Mouse (Mus musculus) retina, postnatal 1 day (tissue): ENCODE measurements around the gene Itih5.

Experiments
- DNase-seq: peaks from one replicate; pipeline ENCODE4 v3.0.0-alpha.2; 2012

The Itih5 gene

DNA sequence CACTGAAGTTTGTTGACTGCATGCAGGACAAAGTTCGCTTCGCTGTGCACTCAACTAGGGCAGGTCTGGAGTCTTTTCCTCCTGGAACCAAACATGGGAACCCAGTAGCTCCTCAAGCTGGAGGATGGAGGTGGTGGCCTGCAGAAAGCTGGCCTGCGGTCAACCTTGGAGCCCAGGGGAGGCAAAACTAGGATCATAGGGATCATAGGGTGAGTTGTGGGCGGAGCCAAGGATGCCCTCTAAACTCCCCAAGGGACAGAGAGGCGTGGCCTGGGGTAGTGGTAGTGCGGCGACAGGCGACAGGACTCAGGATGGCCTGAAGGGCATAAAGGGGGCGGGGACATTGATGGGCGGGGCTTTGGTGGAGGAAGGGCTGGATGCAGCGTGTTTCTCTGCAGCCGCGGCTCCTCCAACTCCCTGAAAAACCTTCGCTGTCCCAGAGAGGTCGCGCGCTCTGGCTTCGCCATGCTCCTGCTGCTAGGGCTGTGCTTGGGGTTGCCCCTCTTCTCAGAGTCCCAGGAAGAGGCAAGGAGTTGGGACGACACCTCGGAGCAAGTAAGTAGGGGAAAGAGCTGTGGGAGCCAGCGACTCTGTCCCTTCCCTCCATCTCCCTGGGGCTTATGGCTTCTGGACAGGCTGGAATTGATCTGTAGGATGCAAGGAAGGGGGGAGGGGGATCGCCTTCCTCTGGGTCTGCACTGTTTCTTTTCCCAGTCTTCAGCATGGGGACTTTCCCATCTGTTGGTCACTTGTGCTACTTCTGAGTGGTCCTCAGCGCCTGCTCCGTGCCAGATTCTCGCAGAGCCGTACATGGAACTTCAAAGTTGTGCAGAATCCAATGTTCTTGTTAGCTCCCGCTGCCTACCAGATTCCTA lies at the start of gene Itih5:
TSS of gene Itih5 (plus strand) at position 371 of the 875 bp plus-strand sequence.
- peak; percentile 81 for DNase-seq

DNA sequence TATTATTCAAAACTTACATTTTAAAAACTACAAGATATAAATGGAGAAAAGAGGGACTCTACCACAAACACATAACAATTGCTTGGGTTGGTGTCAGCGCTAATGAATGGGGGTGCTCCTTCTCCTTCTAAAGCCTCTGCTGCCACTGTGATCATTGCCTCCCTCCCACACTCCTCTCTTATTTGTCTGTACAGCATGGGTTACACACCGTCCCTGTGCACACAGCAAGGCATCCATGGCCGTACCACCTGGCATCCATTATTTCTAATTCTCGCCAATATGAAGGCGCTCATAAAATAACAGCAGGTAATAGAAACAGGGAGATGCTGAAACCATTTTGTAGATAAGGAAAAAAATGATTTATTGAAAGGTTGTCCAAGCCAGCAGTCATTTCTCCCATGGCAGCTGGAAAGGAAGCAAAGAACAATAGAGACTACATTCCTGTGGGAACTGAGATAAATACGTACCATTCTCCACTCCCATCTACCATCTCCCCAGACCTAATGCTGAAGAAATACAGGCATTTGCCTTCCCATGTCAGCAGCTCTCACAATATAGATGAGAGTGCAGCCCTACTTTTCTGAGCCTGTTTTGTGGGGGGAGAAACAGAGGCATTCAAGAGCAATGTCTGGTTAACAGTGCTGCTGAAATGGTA lies 44.7 kb upstream of the Itih5 start:
- DNase-seq, result no peak

DNA sequence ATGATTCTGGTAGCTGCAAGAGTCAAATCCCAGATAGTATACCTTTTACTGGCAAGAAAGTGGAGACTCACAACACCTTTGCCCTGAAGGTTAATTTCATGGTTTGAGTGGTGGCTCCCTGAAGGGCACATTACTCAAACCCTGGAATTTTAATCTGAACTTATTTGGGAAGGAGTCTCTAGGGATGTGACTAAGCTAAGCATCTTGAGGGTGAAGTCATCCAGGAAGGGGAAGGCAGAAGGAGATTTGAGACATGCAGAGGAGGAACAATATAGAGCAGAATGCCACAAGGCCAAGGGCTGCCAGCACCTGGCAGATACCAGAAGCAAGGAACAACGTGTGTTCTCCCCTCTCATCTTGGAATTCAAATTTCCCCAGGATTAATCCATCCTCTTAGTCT lies 34.6 kb upstream of the Itih5 start:
- no peak for DNase-seq

DNA sequence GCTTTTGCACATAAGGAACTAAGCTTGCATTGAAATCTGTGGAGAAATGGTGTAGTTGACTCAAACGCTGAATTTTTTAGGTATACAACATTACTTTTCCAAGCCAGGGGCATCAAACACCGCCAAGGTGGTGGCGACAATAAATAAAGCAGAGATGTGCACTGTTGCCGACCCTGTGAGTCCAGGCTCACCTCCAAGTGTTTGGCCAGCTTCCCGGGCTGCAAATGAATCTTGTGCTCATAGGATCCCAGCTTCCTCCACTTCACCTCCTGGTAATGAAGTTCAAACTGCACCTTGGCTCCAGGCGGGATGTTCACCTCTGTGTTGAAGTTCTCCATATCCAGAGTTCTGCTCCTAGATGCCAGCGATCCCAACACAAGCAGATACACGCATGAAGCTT lies 34.1 kb upstream of the Itih5 start:
- no peak for DNase-seq

DNA sequence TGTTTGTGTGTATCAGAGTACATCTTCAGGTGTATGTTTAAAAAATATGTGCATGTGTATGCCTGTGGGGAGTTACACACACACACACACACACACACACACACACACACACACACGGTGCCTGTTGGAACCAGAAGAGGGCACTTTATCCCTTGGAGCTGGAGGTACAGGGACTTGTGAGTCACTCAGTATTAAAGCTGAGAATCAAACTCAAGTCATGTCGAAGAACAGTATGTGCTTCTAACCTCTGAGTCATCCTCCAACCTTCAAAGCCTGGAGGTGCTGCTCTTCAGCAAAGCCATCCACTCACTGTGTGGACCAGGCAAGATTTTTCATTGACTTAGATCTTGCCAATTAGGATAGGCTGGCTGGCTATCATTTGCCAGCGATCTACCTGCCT lies 31.5 kb upstream of the Itih5 start:
- no peak for DNase-seq

DNA sequence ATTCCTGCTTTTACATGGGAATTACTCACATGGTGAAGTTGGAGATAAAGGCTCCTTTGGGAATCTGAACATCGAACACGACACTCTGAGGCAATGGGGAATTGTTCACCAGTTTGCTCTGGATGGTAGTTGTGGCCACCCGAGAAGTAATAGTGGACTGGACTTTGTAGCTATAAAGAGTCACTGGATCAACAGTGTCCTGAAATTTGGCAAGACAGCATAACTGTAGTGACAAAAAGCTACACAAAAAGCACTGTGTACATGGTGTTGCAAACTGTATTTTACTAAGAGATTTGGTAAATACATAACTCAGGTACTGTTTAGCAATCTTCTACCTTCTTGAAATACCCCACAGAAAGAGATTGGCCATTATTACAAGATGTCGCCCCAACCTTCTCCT lies 27.2 kb upstream of the Itih5 start:
- no peak for DNase-seq

DNA sequence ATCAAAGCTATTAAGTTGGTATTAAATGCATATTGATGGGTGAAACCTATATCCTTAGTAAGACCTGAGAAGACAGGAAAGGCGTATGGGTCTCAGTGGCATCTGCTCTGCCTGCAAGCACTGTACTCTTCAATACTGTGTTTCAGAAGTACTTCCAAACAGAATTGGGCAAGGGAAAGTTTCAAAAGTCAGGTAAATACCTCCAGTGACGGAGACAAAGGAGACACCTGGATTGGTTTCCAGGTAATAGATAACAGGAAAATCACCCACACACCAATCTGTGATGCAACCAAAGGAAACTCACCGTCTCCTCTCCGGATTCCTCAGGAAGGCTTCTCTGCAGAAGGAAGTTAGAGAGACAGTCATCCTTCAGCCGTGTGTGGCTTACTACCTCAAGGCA lies 25.9 kb upstream of the Itih5 start:
- DNase-seq, result no peak

DNA sequence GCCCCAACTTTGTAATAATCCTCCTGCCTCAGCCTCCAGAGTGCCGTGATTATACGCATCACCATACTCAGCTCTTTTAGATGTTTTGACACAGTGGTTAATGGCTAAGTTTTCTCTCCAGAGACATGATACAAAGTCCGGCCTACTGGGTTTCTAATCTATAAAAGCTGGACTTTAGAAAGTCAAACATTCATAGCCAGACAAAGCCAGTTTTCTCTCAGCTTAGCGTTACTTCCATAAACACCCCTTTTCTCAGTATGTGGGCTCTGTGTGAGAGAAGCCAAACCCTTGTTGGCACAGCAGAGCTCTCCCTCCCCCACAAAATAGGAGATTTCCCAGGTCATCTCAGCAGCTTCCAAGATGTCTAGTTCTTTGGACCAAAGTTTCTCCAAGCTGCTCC lies 24.8 kb upstream of the Itih5 start:
- no peak for DNase-seq

DNA sequence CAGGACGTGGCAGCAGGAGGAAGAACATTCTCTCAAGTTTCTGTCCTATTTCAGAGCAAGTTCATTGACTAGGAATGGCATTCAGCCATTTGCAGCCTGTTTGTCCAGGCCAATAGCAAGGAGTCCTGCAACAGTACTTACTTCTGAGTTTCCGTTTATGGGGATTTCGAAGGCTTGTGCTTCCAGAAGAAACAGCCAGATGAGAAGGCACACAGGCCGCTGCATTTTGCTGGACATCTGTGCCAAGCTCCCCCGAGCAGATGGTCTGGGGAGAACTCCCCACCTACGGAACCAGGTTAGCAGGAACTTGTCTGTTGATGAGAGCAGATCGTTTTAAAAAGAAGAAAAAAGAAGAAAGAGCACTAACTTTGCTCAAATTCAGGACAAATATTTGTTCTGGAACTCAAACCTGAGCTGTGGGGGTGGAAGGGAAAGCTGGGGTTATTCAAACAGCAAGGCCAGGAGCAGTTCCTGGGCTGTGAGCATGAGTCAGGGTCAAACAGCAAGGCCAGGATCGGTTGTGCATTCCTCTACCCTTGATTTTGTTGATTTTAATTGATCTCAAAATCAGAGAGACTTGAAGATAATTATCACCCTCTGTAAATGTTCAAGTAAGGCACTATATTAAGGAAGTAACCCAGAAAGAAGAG lies 22.9 kb upstream of the Itih5 start:
- no peak for DNase-seq

DNA sequence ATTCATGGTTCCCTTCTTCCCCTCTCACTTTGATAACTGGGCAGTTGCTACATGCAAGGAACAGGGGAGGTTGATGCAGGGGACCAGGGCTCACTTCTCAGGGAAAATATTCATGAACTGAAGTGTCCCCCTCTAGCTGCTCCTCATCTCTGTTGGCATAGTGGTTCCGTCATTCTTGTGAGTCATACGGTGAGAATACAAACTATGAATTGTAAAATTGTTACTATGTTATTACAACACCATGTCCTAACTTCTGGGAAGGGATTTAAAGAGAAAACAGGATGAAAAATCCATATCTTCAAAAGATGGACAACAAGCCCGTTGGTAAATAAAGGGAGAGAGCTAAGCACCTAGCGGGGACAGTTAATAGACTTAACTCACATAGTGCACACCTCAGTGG lies 22.1 kb upstream of the Itih5 start, which contains the start of gene Itih2:
TSS of gene Itih2 (minus strand) at position 101 of the 400 bp plus-strand sequence.
- no peak for DNase-seq

DNA sequence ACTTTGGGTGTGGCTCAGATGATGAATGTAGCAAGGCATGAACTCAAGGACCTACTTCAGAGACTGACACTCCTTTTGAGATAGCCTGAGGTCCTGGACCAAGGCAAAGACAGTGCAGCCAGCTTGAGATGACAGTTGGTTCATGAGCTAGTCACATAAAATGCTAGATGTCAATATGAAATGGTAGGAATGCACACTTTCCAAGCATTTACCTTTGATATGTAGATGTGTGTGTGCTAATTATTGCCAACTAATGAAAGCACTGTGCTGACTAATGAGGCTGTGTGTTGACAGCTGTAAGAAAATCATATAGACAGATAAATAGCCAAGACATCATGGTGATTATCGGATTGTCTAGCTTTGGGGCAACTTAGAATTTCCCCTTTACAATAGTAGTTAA lies 21.2 kb upstream of the Itih5 start:
- DNase-seq, result no peak

DNA sequence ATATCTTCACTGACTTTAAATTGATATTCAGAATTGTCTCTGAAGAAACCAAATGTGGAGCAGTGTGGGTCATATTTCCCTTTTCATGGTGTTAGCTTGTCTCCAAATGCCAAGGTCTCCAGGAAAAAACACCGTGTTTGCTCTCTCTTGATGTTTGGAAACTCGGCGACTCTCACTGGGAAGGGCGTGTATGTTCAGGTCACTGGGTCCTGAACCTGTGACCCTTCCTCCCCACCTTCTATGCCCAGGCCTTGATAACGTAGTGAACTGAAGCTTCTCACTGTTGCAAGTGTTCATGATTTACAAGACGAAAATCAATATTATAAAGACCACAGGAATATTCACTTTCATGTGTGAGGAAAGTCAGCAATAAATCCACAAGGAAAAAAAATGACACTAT lies 19.4 kb upstream of the Itih5 start:
- DNase-seq, result no peak

DNA sequence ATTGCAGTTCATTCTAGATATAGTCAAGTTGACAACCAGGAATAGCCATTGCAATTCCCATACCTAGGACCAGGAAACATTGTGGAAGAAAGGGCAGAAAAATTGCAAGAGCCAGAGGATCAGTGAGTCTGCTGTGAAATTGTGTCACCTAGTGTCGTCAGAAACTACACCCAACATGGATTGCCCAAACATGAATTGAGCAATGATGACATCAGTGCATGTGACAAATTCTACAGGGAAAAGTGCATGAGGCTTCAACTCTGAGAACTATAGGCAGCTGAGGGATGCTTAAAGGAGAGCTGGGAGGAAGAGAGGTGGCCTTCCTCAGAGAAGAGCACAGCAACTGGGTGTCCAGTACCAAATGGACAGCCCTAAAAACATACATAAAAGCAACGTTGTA lies 16.1 kb upstream of the Itih5 start:
- DNase-seq, result no peak

DNA sequence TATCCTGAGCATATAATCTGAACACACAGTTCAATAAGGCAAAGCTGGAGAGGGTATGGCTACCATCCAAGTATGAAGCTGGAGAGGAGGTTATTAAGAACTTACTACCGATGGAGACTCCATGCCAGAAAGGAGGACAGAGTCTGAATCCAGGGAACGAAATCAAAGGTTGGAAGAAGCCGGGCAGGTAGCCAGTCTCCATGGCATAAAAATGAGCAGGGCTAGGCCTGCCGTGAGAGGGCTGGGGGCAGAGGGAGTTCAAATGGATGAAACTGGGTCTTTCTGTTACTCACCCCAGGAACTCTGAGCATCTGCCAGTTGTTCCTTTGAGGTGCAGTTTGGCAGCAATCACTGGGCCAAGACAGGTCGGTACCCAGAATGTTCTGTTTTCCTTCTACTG lies 12.9 kb upstream of the Itih5 start:
- no peak for DNase-seq

DNA sequence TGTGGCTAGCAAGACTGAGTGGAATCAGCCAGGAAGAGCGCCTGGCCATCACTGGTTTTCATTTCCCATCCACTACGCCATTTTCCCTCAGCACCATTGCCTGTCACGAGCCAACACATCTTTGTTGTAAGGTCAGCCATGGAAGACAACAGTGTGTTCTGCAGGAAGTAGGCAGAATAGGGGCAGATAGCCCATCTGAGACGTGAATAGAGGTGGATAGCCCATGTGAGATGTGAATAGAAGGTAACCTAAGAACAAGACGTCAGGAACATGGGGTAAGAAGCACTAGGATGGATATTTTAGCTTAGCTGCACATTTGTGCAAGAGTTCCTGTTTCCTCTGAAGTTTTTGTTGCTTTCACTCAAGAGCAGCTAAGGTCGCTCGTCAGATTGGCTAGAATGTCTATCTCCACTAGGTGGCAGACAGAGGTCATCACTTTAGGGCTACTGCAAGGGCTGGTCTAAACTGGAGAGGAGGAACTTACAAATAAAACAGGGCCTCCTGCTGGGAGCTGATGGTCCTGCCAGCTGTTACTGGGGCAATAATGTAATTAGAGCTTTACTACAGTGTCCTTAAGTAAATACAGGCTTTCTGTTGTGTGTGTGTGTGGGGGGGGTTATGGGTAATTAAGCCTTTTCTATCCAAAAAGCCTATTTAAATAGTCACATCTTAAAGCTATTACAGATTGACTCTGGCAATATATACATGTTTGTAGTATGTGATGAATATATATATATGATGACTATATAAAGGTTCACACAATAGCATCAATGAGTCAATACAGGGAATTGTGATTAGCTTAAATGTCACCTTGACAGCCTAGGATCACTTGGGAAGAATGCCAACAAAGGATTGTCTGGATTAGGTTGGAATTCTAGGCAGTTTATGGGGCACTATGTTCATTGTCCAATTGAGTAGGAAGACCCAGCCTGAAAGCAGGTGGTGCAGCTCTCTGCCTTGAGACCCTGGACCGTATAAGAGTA lies 10.6 kb upstream of the Itih5 start:
- peak; percentile 90 for DNase-seq

DNA sequence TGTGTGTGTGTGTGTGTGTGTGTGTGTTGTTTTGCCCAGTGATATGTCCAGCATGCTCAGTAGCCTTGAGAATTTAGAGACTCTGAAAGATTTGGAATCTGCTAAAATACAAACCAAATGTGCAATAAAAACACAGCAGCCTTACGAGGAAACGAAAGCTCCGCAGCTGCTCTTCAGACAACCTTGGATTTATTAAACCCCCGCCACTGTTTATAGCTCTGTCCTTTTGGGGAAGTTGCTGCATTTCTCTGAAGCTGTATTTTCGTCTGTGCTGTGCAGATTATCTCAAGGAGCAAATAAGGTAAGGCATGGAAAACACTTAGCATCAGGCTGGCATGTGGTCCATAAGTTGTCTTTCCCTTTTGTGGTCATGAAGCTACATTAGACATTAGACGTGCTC lies 7.9 kb upstream of the Itih5 start:
- DNase-seq, result no peak

DNA sequence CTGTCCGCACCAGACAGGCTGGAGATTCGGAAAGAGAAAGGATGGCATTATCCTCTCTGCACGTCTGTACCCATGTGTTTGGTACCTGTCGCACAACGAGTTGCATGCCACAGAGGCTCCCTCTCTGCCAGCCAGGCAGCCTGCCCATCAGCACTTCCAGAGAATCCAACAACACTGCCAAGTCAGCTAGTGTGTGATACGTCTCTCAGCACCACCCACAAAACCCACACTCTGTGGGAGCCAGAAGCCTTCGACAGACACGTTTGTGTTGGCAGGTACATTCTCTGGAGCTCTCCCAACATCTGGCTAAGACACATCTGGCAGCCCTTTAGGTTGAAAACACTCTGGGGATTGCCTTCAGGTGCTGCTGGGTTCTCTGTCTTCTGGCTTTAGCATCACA lies 6.2 kb upstream of the Itih5 start:
- DNase-seq, result no peak

DNA sequence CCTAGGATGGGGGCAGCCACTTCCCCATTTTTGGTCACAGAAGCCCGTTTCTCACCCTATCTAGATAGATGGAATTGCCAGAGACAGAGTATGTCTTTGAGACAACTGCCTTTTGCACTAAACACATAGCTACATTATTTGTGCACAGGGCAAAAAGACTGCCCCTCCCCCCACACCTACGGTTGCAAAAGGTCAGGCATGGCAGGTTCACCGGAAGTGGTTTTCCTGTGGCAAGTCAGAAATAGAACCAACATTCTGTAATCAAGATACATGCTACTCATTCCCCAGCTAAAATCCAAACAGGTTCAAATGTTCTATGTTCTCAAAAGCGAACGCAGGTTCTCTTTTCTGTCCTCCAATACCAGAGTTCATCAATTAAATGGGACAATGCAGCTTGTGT lies 781 bp upstream of the Itih5 start:
- no peak for DNase-seq

DNA sequence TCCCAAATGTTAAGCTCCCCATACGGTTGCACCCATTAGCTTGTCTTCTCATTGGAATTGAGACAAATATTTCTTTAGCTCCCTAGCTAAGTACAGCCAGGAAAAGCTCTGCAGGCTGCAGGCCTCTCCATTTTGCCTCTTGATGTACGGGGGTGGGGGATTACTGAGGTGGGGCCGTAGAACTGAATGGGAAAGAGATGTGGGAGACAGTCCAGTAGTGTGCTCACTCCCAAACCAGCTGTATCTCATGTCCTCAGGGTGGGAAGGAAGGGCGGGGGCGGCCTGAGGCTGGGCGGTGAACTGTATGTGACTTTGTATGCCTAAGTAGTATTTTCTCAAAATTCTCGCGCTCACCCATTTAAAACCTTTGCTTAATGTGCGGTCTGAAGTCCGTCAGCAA lies 3.8 kb downstream of the Itih5 start:
- DNase-seq, result no peak

DNA sequence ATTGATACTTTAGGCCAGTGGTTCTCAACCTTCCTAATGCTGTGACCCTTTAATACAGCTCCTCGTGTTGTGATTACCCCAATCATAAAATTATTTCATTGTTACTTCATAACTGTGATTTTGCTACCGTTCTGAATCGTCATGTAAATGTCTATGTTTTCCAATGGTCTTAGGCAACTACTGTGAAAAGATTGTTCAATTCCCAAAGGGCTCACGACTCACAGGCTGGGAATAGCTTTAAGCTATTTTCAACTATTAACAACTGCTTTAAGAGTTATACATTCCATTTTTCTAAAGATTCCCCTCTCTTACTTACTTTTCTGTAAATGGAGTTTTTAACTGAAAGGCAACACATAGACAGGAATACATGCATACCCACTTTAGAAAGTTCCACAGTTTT lies 8.6 kb downstream of the Itih5 start:
- DNase-seq, result no peak

DNA sequence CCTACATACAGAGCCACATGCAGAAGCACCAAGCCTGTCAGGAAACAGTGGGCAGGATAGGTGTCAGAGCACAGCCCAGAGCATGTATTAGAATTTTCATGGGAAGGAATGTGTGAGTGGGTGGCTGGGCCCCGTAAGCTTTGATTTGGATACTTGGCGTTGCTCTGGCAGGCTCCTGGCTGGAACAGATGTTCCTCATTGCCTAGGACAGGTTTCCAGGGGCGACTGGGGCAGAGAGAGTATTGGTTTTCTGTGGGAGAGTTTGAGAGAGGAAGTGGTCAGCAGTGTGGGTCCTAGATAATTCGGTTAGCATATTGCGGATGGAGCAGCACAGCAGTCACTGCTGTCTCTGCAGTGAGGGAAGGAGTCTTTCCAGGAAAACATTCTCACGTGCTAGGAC lies 13.3 kb downstream of the Itih5 start:
- no peak for DNase-seq

DNA sequence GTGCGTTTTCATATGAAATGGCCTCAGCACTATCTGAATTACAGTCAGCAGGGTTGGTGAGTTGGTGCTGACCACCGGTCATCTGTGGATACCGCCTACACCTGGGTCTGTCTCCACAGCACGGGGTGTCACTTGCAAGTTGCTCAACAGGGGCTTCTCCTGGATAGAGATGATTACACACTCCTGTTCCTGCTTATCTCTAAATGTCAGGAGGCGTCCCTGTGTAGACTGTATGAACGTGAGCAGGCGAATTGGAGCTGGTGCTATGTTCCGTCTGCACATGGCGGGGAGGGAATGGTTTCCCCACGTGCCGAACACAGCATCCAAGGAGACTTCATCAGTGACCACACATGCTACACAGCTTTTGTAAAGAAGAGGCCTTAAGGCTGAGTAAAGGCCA lies 13.9 kb downstream of the Itih5 start:
- no peak for DNase-seq

DNA sequence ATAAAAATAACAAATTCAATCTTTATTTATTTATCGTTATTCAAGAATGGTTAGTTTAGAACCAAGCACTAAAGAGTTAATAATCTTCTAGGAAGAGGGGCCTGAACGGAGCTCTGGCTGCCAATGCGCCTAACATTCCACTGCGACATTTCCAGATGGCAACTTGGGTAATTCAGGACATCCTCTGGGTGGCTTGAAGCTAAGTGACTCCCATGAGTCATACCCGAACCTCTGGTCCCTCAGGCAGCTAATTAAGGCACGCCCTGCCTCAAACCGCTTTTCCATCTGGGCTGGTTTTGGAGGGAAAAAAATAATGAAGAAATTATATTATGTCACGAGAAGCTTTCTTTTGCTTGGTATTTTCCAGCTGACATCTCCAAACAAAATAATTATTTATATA lies 14.6 kb downstream of the Itih5 start:
- no peak for DNase-seq
